Mouse (Mus musculus) bone marrow macrophage, adult 2 months (primary cell): Measurements from ENCODE around the gene Fam193a.

Source experiments
- CTCF ChIP-seq: IDR thresholded peaks from 2 replicates; pipeline ENCODE4 v1.5.1; 2012; ENCODE audit warnings: low read depth, mild to moderate bottlenecking, low read length, moderate library complexity
- POLR2A ChIP-seq: IDR thresholded peaks from 2 replicates; pipeline ENCODE4 v1.6.1; 2012; ENCODE audit warnings: mild to moderate bottlenecking, low read depth, low read length, borderline replicate concordance

DNA sequence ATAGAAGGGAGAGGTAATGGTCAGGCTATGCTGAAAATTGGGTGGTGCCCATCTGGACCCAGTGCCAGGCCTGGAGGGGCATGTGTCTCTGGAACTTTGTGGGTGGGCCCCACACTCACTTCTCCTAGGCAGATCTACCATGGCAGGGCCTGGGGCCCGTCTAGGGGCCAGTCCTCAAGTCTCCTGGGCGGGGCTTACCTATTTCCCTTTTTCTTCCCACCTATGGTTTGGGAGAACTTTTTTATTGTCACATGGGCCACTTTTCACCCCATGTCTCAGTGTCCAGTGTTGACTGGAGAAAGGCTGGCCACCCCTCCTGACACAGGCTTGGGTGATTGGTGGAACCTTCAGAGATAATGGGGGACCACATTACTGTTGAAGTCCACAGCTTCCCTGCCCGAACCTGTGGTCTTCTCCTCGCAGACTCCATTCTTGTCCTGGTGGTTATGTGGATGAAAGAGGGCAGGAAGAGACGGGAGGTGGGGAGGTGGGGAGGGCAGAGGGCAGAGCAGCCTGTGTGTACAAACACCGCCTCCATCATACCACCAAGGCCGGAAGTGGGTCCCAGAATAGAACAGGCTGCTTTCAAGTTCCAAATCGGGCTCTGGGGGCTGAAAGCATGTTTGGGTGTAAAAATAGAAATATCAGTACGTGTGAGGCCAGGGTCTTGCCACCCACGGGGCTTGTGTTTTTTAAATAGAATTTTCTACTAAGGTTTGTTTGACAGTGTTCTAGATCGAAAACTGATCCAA lies 150.9 kb downstream of the Fam193a start:
- TF ChIP-seq CTCF (no peak), POLR2A (no peak)
